Mouse (Mus musculus): ENCODE measurements around the gene Fes.

Fes gene

DNA sequence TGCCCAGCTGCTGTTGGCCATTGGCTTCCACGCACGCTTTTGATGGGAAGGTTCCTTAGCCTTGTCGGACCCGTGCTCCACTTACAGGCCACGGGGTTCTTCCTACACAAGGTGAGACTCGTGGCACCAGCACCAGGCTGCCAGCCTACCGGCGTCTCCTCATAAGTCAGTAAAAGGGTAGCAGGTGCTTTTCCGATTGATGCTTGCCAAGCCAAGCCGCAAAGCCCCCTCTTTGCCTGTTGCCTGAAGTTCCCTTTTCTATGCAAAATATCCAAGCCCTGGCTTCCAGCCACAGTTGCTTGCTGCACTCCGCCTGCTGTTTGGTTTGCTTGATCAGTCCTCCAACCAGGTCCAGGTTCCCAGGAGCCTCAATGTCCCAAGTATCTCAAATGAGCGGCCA lies 13.9 kb downstream of the Fes start:
- DNase-seq = peak; percentile 33

DNA sequence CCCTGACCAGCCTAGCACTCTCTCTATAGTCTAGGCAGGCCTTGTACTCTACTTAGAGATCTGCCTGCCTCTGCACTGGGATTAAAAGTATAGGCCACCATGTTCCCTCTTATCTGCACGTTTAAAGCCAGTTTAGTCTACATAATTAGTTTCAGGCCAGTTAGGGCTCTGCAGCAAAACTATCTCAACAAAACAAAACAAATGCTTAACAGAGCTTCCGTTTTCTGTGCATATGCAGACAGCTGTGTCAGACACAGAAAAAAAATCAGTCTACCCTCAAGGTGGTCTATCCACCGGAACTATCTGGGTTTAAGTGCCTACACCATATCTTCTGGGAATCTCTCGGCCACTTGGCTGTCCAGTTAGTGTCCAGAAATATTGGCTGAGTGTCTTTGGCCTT lies 14.4 kb downstream of the Fes start:
- no peak for DNase-seq

DNA sequence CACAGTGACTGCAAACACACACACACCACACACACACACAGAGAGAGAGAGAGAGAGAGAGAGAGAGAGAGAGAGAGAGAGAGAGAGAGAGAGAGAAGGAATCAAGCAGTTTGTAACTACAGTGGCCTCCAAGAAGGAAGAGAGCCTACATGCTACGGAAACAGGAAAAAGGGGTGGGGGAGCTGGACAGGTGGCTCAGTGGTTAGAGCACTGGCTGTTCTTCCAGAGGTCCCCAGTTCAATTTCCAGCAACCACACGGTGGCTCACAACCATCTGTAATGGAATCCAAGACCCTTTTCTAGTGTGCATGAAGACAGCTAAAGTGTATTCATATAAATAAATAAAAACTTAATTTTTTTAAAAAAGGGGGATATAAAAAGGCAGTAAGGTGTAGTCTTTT lies 15.1 kb downstream of the Fes start:
- DNase-seq = peak; percentile 48

- DNase-seq = no peak
Measured at GRCm38 (mm10) chr7:80372166-80372565, 15.6 kb downstream of the Fes start.

DNA sequence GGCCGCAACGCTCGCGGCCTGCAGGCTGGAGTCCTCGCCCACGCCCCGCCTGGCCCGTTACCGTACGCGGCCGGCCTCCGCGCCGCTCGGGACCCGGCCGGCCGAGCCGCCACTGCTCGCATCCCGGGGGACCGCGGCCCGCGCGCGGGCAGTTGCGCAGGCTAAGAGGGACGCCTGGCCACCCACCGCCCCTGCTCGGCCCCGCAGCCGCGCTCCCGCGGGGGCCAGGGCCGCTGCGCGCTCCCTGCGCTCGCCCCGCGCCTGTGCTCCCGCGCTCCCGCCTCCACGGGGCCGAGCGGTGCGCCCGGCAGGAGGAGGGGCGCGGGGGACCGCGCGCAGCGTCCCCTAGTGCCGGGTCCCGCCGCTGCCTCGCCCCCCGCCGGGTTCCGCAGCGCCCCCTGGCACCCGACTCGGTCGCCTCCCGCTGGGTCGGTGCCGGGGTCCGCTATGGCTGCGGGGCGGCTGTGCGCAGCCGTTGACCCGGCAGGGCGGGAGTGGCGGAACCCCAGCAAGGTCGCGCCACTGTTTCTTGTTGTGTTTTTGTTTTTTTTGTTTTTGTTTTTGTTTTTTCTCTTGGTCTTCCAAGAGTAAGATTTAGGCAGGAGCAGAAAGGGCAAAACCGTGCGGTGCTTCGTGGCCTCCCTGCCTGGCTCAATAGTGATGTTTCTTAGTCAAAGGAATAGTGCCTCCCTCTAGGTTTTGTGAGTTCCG lies 16.6 kb downstream of the Fes start, which contains the start of gene Man2a2:
Man2a2 (minus strand) TSS at position 335 of the 711 bp plus-strand sequence.
- DNase-seq = peak; percentile 97

GRCm38 (mm10) chr7:80370649-80371040 lies 17.1 kb downstream of the Fes start:
- DNase-seq = peak; percentile 91

DNA sequence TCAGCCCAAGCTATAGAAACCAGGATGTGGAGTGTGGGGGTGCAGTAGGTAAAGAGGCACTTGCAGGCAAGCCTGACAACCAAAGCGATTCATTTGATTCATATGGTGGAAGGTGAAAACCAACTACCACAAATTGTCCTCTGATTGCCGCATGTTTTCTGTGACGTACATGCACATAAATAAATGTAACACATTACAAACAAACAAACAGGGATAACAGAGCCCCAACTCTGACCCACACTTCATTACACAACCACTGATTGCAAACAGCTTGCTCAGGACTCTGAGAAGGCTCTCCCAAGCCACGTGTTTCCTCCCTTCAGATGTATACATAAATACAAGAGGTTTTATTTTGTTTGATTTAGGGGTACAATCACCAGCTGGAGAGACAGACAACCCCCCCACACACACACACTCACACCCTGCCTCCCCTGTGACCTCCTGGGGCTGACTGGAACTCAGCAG lies 17.7 kb downstream of the Fes start:
- DNase-seq = no peak

GRCm38 (mm10) chr7:80369461-80369860 lies 18.3 kb downstream of the Fes start:
- DNase-seq = no peak

GRCm38 (mm10) chr7:80368635-80369421 lies 18.9 kb downstream of the Fes start:
- peak; percentile 34 for DNase-seq

DNA sequence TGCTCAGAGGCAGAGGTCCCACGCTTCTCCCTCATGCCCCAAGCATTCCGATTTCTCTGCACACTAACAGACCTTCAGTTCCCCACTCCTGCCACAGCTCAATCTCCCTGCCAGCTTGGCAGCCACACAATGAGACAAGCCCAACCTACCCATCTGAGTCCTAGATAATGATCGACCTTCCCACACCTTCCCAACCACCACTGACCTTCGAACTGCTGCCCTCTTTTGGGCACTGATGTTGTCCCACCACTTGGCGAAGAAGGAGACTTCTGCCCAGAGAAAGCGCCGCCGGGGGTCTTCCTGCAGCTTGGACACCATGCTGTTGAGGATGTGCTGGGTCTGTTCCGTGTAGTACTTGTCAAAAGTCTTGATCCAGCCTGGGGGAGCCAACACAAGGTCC lies 19.7 kb downstream of the Fes start:
- no peak for DNase-seq

GRCm38 (mm10) chr7:80367232-80367631 lies 20.5 kb downstream of the Fes start:
- no peak for DNase-seq

DNA sequence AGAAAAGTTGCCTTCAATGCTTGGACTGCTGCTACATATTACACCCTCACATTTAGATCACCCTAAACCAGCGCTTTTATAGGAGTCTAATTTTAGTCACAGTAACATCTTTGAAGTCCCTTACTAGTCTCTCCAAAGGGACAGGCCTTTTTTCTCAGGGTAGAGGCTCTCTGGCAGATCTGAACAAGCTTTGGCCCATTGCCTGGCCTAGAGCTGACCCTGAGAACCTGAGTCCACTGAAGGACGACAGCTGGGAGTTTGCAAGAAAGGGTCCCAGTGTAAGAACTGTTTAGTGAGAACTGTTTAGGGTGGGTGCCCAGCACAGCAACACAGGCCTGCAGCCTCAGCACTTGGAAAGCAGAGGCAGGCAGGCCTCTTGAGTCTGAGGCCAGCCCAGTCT lies 22.0 kb downstream of the Fes start:
- DNase-seq = no peak

- DNase-seq = no peak
Measured at GRCm38 (mm10) chr7:80360435-80360834, 27.3 kb downstream of the Fes start.

DNA sequence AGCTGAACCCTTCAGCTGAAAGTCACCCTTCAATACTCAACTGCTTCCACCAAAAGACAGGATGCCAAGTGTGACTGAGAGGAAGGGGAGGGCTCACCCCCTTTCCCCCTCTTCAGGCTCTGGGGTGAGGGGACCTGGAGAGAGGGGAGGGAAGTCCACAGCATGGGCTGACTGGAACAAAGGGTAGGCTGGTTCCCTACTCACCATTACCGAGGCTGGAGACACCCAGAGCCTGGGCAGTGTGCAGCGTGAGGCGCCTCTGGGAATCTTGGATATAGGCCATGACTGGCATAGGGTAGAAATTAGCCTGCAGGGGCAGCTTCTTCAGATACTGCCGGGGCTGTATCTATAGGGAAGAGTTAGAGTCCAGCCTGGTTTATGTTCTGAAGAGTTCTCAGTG lies 29.7 kb downstream of the Fes start:
- DNase-seq = no peak

GRCm38 (mm10) chr7:80357156-80357555 lies 30.6 kb downstream of the Fes start:
- no peak for DNase-seq

DNA sequence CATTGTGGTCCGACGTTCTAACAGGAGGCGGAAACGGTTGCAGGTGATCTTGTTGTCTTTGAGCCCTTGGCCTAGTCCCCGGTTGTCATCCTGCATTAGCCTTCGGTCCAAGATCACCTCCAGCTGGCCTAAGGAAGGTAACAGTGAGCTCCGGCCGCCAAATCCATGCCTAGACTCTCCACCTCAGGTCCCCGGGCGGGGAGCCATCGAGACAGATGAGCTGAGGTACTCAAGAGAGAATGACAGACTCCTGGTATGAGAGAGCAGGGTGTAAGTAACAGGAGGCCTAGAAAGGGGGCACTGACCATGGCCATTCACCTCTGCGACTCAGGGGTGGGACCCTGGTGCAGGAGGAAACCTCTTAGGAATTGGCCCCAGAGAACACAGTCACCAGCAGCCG lies 31.4 kb downstream of the Fes start:
- no peak for DNase-seq

DNA sequence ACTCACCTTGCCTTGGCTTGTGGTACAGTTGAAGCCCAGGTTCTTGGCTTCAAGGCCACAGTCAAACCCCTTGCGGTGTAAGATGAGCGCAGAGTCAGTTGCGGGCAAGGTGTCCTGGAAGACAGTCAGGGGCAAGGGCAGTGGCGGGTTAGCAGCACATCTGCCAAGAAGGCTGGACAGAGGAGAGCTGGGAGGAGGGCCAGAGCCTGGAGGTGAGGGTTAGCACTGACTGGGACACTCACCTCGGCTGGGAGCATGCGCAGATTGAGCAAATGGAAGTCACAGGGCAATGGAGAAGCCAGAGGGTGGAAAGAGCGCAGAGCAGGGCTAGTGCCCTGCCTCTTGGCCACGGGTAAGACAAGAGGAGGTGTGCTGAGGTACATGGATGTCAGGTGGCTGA lies 34.8 kb downstream of the Fes start:
- no peak for DNase-seq

DNA sequence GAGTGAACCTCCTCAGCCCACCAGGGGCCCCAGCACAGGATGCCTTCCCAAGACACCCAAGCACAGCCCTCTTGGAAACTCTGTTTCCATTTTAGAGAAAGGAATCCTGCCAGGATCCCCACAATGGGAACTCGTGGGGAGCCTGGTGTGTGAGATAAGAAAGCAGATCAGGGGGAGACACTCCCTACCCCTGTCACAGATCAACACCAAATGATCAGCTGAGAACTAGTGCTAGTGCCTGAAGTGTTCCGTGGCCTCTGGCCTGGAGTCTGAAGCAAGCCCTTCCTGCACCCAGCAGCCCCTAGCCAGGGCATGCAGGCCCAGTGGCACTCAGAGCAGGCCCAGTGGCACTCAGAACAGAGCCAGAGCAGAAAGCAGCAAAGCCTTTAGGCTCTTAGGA lies 36.9 kb downstream of the Fes start:
- no peak for DNase-seq

DNA sequence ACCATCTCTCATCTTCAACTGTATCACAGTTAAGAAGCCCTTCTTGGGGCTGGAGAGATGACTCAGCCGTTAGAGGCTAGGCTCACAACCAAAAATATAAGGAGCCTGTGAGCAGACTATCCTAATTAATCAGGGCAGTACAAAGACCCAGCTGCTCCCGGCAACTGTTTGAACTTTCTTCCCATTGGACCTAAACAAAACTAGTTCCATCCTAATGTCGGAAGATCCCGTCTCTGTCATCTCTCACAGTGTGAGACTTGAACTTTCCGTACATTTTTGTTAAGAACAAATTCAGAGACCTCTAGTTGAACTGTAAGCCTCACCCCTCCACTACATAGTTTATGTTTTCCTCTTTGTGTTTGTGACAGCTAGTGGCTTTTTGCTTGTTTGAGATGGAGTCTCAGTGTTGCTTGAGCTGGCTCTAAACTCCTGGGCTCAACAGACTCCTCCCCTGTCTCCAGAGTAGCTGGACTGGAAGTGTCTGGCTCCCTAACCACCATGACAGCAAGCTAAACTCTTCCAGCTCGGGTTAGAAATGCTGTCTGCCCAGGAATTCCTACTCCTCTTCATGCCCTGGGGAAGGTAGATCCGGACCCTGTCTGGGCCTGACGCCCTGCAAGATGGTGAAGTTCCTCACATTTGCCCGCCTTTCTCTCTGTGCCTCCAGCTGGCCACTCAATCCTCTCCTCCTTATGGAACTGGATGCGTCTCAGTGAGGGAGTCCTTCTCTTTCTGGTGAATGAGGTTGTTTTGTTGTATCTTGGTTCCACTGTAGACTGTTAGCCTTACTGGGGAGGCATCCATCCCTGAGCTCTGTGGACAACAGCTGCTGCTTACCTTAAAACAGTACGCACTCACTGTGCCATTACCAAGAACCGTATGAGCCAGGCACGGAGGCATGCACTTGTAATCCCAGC lies 39.8 kb downstream of the Fes start:
- no peak for DNase-seq

- DNase-seq = no peak
Measured at GRCm38 (mm10) chr7:80346830-80347229, 40.9 kb downstream of the Fes start.

DNA sequence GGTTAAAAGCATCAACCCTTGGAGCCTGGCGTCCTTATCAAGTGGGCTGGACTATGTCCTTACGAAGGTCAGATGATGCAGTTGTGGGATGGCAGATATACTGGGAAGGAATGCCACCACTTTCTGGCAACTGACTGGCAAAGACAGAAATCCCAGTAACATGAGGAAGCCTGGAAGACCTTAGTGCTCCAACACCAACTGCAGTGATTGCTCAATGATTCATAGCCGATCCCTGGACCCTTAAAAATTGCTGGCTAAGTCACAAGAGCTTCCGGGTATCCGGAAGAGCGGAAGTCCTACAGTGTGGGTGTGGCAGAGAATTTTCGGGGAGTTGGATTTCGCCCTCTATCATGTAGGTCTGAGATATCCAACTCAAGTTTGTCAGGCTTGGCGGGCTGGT lies 41.6 kb downstream of the Fes start:
- DNase-seq = no peak

GRCm38 (mm10) chr7:80343270-80344018 lies 44.3 kb downstream of the Fes start:
- DNase-seq = no peak

DNA sequence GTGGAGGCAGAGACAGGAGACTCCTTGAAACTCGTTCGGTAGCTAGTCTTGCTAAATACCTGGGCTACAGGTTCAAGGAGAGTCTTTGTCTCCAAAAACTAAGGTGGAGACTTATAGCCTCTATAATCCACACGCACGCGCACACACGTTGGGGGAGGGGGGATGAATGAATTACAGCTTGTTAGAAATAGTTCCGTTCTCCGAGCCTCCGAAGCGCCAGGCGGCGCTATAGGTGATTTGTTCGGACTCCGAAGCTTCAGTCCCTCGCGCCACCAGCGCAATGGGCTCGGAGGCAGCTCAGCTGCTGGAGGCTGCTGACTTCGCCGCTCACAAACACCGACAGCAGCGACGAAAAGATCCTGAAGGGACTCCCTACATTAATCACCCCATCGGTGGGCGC lies 44.9 kb downstream of the Fes start, which contains the start of gene Hddc3:
Hddc3 (plus strand) TSS at position 247 of the 400 bp plus-strand sequence.
- DNase-seq = peak; percentile 99
